Mouse (Mus musculus): ENCODE measurements at regions not wholly inside any gene's neighbourhood (a gene's known extent, or its start where the extent isn't known, plus 50 kb on each side); places are given as distances from the start of the nearest gene placed in this dataset.

DNA sequence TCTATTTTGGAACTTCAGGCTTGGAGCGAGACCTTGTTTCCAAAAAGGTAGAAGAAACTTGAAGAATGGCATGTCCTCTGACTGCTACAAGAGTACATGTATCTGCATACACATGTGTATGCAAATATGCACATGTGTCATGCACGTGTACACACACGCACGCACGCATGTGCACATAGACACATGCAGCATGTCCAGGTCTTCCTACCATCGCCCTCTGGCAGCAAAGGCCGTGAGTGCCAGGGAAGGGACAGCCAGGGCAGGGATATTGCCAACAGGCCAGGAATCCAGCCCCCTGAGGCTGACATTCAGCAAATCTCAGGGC is 231.0 kb downstream of the Clic5 start:
- no peaks in the 10 kb centered on the region for H3K27me3 ChIP-seq (ENCODE audit: control insufficient read depth, insufficient read depth, insufficient read length)
- TF ChIP-seq MYOD1 (IDR thresholded peaks at IDR 0.05; ENCODE audit: control insufficient read depth, insufficient read length, low read depth) (no peak), CEBPB (IDR thresholded peaks at IDR 0.05; ENCODE audit: low read depth) (no peak), CTCF (IDR thresholded peaks at IDR 0.05; ENCODE audit: control insufficient read depth, insufficient read depth, insufficient read length) (no peak), USF1 (IDR thresholded peaks at IDR 0.05; ENCODE audit: low read depth) (no peak)
- H3K36me3 ChIP-seq (ENCODE audit: control insufficient read depth, insufficient read depth) = no peaks in the 10 kb centered on the region
- no peak overlapping the region for H3K4me3 ChIP-seq (ENCODE audit: insufficient read depth, poor library complexity, severe bottlenecking)
- H3K79me2 ChIP-seq (ENCODE audit: control insufficient read depth, insufficient read depth) = no peaks in the 10 kb centered on the region
- H3ac ChIP-seq (ENCODE audit: control insufficient read depth, insufficient read length, low read depth) = no peak overlapping the region
- no peaks in the 10 kb centered on the region for H3K79me3 ChIP-seq (ENCODE audit: low read depth)

DNA sequence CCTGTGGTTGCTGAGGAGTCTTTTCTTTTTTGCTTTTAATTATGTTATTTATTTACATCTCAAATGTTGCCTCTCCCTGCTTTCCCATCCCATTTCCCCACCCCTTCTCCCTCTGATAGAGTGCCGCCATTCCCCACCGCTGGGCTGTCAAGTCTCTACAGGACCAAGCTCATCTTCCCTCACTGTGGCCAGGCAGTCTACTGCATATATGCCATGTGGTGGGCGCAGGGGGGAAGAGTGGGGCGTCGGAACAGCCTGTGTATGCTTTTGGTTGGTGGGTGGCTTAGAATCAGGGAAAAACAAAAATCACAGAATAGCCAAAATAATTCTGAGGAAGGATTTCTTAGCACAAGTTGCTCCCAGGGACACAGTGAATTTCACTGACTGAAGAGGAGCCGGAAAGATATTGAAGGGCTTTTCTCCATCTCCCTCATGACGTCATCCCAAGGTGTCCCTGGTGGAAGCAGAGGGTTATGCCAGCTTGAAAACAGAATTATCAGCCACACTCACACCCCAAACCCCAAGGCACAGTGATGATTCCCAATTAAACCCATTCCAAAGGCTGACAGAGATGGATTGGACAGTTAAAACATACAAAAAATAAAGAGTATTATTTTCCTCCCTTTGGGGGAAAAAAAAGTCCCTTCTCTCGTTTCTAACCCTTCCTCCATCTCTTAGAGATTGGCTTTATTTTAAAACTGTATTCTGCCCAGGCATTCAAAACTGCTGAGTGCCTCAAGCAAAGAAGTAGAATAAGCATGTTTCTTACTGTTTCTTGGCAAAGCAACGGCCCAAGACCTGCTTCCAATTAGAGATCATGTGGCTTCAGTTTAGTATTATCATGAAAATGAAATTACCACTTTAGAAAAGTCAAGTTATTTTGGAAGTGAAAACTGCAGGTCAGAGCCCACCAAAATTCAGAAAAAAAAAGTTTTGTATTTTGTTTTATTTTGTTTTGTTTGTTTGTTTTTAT is 232.0 kb downstream of the Clic5 start:
- H3ac ChIP-seq (ENCODE audit: control insufficient read depth, insufficient read length, low read depth) = no peak overlapping the region

DNA sequence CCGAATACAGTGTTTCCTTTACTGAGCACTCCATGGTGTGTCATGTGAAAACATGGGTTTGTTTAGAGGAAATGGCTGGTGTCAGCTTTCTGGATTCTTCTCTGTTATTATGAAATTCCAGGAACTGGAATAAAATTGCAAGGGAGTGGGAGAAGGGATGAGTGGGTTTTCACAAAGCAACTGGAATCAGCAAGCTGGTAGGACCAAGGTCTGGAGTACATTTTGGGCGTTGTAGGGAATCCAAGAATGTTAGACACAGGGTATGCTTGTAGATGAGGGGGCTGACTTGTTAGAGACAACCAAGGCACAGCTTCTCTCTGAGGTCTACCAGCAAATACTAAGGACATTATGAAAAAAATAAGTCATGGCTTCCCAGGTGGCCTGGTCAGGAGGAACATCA is 233.8 kb downstream of the Clic5 start:
- Histone ChIP-seq H3K79me3 (ENCODE audit: low read depth) (no peaks in the 10 kb centered on the region), H3K36me3 (ENCODE audit: control insufficient read depth, insufficient read depth) (no peaks in the 10 kb centered on the region), H3K27me3 (ENCODE audit: control insufficient read depth, insufficient read depth, insufficient read length) (no peaks in the 10 kb centered on the region), H3K79me2 (ENCODE audit: control insufficient read depth, insufficient read depth) (no peaks in the 10 kb centered on the region), H3ac (ENCODE audit: control insufficient read depth, insufficient read length, low read depth) (no peak overlapping the region), H3K4me3 (ENCODE audit: insufficient read depth, poor library complexity, severe bottlenecking) (no peak overlapping the region)
- TF ChIP-seq CEBPB (IDR thresholded peaks at IDR 0.05; ENCODE audit: low read depth) (no peak), CTCF (IDR thresholded peaks at IDR 0.05; ENCODE audit: control insufficient read depth, insufficient read depth, insufficient read length) (no peak), FOSL1 (IDR thresholded peaks at IDR 0.05; ENCODE audit: insufficient read depth, low read length, poor library complexity, severe bottlenecking) (no peak), MYOD1 (IDR thresholded peaks at IDR 0.05; ENCODE audit: control insufficient read depth, insufficient read length, low read depth) (no peak), MYOG (IDR thresholded peaks at IDR 0.05; ENCODE audit: control insufficient read depth, extremely low read depth, insufficient read length) (no peak)

More for the DNA sequence above, 232.0 kb downstream of the Clic5 start:
- TF ChIP-seq MYOD1 (IDR thresholded peaks at IDR 0.05; ENCODE audit: control insufficient read depth, insufficient read length, low read depth) = no peak
- no peak for TF ChIP-seq CTCF (IDR thresholded peaks at IDR 0.05; ENCODE audit: control insufficient read depth, insufficient read depth, insufficient read length)
- no peak for TF ChIP-seq MYOG (IDR thresholded peaks at IDR 0.05; ENCODE audit: control insufficient read depth, extremely low read depth, insufficient read length)
- TF ChIP-seq CEBPB (IDR thresholded peaks at IDR 0.05; ENCODE audit: low read depth) = no peak
- TF ChIP-seq MAX (IDR thresholded peaks at IDR 0.05) = no peak
- no peak for TF ChIP-seq FOSL1 (IDR thresholded peaks at IDR 0.05; ENCODE audit: insufficient read depth, low read length, poor library complexity, severe bottlenecking)
- TF ChIP-seq USF1 (IDR thresholded peaks at IDR 0.05; ENCODE audit: low read depth) = no peak
- H3K4me3 ChIP-seq (ENCODE audit: insufficient read depth, poor library complexity, severe bottlenecking) = no peak overlapping the region
- no peaks in the 10 kb centered on the region for H3K36me3 ChIP-seq (ENCODE audit: control insufficient read depth, insufficient read depth)
- H3K79me2 ChIP-seq (ENCODE audit: control insufficient read depth, insufficient read depth) = no peaks in the 10 kb centered on the region
- no peaks in the 10 kb centered on the region for H3K79me3 ChIP-seq (ENCODE audit: low read depth)
- no peaks in the 10 kb centered on the region for H3K27me3 ChIP-seq (ENCODE audit: control insufficient read depth, insufficient read depth, insufficient read length)

GRCm38 (mm10) chr17:44422865-44423264 is 234.5 kb downstream of the Clic5 start:
- Histone ChIP-seq H3K4me3 (ENCODE audit: insufficient read depth, poor library complexity, severe bottlenecking) (no peak overlapping the region), H3K36me3 (ENCODE audit: control insufficient read depth, insufficient read depth) (no peaks in the 10 kb centered on the region), H3K27me3 (ENCODE audit: control insufficient read depth, insufficient read depth, insufficient read length) (no peaks in the 10 kb centered on the region), H3K79me2 (ENCODE audit: control insufficient read depth, insufficient read depth) (no peaks in the 10 kb centered on the region), H3ac (ENCODE audit: control insufficient read depth, insufficient read length, low read depth) (no peak overlapping the region), H3K79me3 (ENCODE audit: low read depth) (no peaks in the 10 kb centered on the region)
- TF ChIP-seq FOSL1 (IDR thresholded peaks at IDR 0.05; ENCODE audit: insufficient read depth, low read length, poor library complexity, severe bottlenecking) (no peak), MYOG (IDR thresholded peaks at IDR 0.05; ENCODE audit: control insufficient read depth, extremely low read depth, insufficient read length) (no peak), MYOD1 (IDR thresholded peaks at IDR 0.05; ENCODE audit: control insufficient read depth, insufficient read length, low read depth) (no peak), CTCF (IDR thresholded peaks at IDR 0.05; ENCODE audit: control insufficient read depth, insufficient read depth, insufficient read length) (no peak), MAX (IDR thresholded peaks at IDR 0.05) (no peak), USF1 (IDR thresholded peaks at IDR 0.05; ENCODE audit: low read depth) (no peak), CEBPB (IDR thresholded peaks at IDR 0.05; ENCODE audit: low read depth) (no peak)

- H3K4me3 ChIP-seq (ENCODE audit: insufficient read depth, poor library complexity, severe bottlenecking) = no peak overlapping the region
- no peaks in the 10 kb centered on the region for H3K79me3 ChIP-seq (ENCODE audit: low read depth)
- H3ac ChIP-seq (ENCODE audit: control insufficient read depth, insufficient read length, low read depth) = no peak overlapping the region
- no peaks in the 10 kb centered on the region for H3K36me3 ChIP-seq (ENCODE audit: control insufficient read depth, insufficient read depth)
- no peaks in the 10 kb centered on the region for H3K79me2 ChIP-seq (ENCODE audit: control insufficient read depth, insufficient read depth)
- H3K27me3 ChIP-seq (ENCODE audit: control insufficient read depth, insufficient read depth, insufficient read length) = no peaks in the 10 kb centered on the region
- TF ChIP-seq MYOD1 (IDR thresholded peaks at IDR 0.05; ENCODE audit: control insufficient read depth, insufficient read length, low read depth) (no peak), FOSL1 (IDR thresholded peaks at IDR 0.05; ENCODE audit: insufficient read depth, low read length, poor library complexity, severe bottlenecking) (no peak), USF1 (IDR thresholded peaks at IDR 0.05; ENCODE audit: low read depth) (no peak), MAX (IDR thresholded peaks at IDR 0.05) (no peak), CEBPB (IDR thresholded peaks at IDR 0.05; ENCODE audit: low read depth) (no peak), MYOG (IDR thresholded peaks at IDR 0.05; ENCODE audit: control insufficient read depth, extremely low read depth, insufficient read length) (no peak), CTCF (IDR thresholded peaks at IDR 0.05; ENCODE audit: control insufficient read depth, insufficient read depth, insufficient read length) (no peak)
These were observed 235.1 kb downstream of the Clic5 start for GRCm38 (mm10) chr17:44423471-44423985.
